Mouse (Mus musculus) forebrain, embryonic 14.5 days (tissue): ENCODE data around the gene Tmem273. TPM values are rescaled to one million over a fixed set of nuclear protein-coding genes. Genes with fewer than 3 reads are reported as not detected.

Source experiments
- ATAC-seq: fragments of 200-750 bp; cut with Nextera tagmentation; 2 replicates; pipeline ENCODE4 v1.8.0; 2017; ENCODE audit warnings: mild to moderate bottlenecking, moderate library complexity
- DNase-seq: peaks from one replicate; pipeline ENCODE4 v3.0.0-alpha.2; 2015; ENCODE audit warnings: low spot score
- H3K27ac ChIP-seq: fragments of 300-500 bp; sonication (generic); 2 replicates; pipeline ENCODE4 v1.5.1; 2014; ENCODE audit warnings: low read depth, mild to moderate bottlenecking, control low read depth, low read length, moderate library complexity
- H3K27me3 ChIP-seq: fragments of 300-500 bp; sonication (generic); replicated peaks from 2 replicates; pipeline ENCODE4 v1.6.1; 2014; ENCODE audit warnings: low read length, control low read depth, mixed read lengths; ENCODE audit not compliant: control insufficient read depth, insufficient read depth
- H3K36me3 ChIP-seq: fragments of 300-500 bp; sonication (generic); 2 replicates; pipeline ENCODE4 v1.6.1; 2014; ENCODE audit warnings: low read length, control low read depth; ENCODE audit not compliant: control insufficient read depth, insufficient read depth
- H3K4me1 ChIP-seq: fragments of 300-500 bp; sonication (generic); 2 replicates; pipeline ENCODE4 v1.6.1; 2014; ENCODE audit warnings: antibody characterized with exemption, low read length, control low read depth; ENCODE audit not compliant: control insufficient read depth, insufficient read depth
- H3K4me2 ChIP-seq: fragments of 300-500 bp; sonication (generic); 2 replicates; pipeline ENCODE4 v1.6.1; 2014; ENCODE audit warnings: mild to moderate bottlenecking, control low read depth, low read length
- H3K4me3 ChIP-seq: fragments of 300-500 bp; sonication (generic); 2 replicates; pipeline ENCODE4 v1.5.1; 2014; ENCODE audit warnings: low read depth, low read length, control low read depth
- H3K9ac ChIP-seq: fragments of 300-500 bp; sonication (generic); 2 replicates; pipeline ENCODE4 v1.6.1; 2014; ENCODE audit warnings: mild to moderate bottlenecking, low read length, control low read depth, moderate library complexity
- H3K9me3 ChIP-seq: fragments of 300-500 bp; sonication (generic); replicated peaks from 2 replicates; pipeline ENCODE4 v1.6.1; 2016; ENCODE audit warnings: low read length, control low read depth, mixed read lengths; ENCODE audit not compliant: control insufficient read depth
- WGBS: fragments of 180-500 bp; shearing (Covaris S2); extraction: QIAGEN DNeasy Blood & Tissue Kit; methylation state at CpG from one replicate; pipeline ENCODE4 v1.1.7; 2014; 5-methylcytosine and 5-hydroxymethylcytosine counted together
- polyA plus RNA-seq: library from polyadenylated mRNA; unstranded; fragments of >200 nt; fragmentation: Nextera tagmentation; extraction: Ambion mirVana; gene quantifications from 2 replicates; pipeline ENCODE4 v1.2.1, GENCODE M21; 2014

The Tmem273 gene
- polyA plus RNA-seq, 1 experiment from 2014 or later: 0.56 TPM

DNA sequence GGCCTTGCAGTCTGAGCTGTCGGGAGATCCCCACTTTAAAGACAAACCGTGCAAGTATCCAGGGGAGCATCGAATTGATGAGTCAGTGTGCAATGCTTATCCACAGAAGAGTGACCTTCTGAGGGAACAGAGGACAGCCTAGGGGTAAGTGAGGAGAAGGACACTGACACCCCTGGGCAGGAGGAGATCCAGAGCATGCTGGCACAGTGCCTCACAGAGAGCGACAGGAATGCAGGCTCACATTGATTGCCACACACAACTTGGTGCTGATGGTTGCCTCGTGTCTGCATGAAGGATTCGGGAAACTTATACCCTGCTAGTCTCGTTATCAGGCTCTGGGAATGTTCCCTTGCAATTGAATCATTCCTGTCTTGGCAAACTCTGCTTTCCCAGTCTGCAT lies 31.5 kb downstream of the Tmem273 start:
- Histone ChIP-seq H3K4me1 (no peaks in the 10 kb centered on the region; the same call in 1 of the 2 replicates), H3K27ac (no peak overlapping the region), H3K4me3 (no peak overlapping the region), H3K4me2 (no peak overlapping the region), H3K27me3 (no peaks in the 10 kb centered on the region), H3K9me3 (no peaks in the 10 kb centered on the region), H3K36me3 (no peaks in the 10 kb centered on the region), H3K9ac (no peak overlapping the region)
- DNase-seq: no peak
- WGBS: 52% methylated on average over 7 of the region's 7 CpGs
- no peak for ATAC-seq

DNA sequence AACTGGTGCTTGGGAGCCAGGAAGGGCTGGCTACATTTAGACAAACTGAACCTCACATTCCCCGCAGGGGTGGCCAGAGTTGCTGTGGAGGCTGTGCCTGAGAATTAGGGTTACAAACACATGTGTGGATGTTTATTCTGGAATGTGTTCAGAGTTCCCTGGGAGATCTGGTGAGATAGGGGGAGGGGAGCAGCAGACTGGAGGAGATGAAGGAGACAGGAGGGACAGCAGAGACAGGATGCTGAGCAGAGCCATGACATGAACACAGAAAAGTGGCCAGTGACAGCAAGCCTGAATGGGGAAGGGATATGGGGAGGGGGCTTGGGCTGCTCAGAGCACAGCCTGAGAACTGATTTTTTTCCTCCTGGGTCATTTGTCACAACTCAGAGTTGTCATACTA lies 33.5 kb downstream of the Tmem273 start:
- no peak for ATAC-seq
- no peak overlapping the region for H3K9ac ChIP-seq
- no peak for DNase-seq
- H3K4me3 ChIP-seq: no peak overlapping the region
- H3K9me3 ChIP-seq: no peaks in the 10 kb centered on the region
- H3K36me3 ChIP-seq: no peaks in the 10 kb centered on the region
- H3K4me1 ChIP-seq: no peaks in the 10 kb centered on the region; the same call in 1 of the 2 replicates
- no peaks in the 10 kb centered on the region for H3K27me3 ChIP-seq
- H3K4me2 ChIP-seq: no peak overlapping the region
- 84% methylated on average over 1 of the region's 1 CpGs for WGBS
- no peak overlapping the region for H3K27ac ChIP-seq

DNA sequence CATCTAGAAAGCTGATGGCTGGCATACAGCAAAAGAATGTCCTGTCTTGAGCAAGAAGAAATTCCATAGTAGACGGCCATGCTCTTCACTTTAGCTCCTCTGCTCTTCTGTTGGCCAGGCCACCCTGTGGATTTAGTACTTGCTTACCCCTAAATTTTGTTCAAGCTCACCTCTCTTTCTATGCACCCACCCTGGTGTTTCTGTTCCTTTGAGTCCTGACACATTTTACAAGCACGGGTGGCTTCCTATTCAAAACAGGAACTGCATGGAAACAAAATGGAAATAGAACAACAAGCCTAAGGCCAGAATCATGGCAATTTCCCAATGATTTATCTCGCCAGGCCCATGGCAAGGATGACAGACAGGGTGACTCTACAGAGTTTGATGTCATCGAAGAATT lies 37.0 kb downstream of the Tmem273 start:
- Histone ChIP-seq H3K36me3 (no peaks in the 10 kb centered on the region), H3K9ac (no peak overlapping the region), H3K4me3 (no peak overlapping the region), H3K9me3 (no peaks in the 10 kb centered on the region), H3K27ac (no peak overlapping the region), H3K27me3 (no peaks in the 10 kb centered on the region), H3K4me2 (no peak overlapping the region), H3K4me1 (no peaks in the 10 kb centered on the region; the same call in 1 of the 2 replicates)
- no peak for ATAC-seq
- no peak for DNase-seq
- WGBS: 89% methylated on average over 4 of the region's 4 CpGs

DNA sequence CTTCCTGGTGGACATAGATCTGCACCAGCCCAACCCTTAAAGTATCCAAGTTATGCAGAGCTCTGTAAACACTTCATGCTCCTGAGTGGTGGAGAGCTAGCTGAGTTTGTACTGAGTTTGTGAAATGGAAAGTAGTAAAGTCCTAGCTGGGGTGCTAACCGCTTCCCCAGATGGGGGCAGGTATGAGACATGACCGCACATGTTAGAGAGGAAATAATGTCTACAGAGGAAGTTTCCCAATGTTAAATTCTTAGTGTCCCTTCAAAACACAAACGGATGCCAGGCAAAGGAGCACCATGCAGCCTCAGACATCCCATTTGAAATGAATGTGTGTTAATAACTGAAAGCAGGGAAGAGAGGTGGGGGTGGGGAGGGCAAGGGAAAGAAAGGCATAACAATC lies 38.1 kb downstream of the Tmem273 start:
- no peak overlapping the region for H3K9ac ChIP-seq
- ATAC-seq: no peak
- no peaks in the 10 kb centered on the region for H3K36me3 ChIP-seq

DNA sequence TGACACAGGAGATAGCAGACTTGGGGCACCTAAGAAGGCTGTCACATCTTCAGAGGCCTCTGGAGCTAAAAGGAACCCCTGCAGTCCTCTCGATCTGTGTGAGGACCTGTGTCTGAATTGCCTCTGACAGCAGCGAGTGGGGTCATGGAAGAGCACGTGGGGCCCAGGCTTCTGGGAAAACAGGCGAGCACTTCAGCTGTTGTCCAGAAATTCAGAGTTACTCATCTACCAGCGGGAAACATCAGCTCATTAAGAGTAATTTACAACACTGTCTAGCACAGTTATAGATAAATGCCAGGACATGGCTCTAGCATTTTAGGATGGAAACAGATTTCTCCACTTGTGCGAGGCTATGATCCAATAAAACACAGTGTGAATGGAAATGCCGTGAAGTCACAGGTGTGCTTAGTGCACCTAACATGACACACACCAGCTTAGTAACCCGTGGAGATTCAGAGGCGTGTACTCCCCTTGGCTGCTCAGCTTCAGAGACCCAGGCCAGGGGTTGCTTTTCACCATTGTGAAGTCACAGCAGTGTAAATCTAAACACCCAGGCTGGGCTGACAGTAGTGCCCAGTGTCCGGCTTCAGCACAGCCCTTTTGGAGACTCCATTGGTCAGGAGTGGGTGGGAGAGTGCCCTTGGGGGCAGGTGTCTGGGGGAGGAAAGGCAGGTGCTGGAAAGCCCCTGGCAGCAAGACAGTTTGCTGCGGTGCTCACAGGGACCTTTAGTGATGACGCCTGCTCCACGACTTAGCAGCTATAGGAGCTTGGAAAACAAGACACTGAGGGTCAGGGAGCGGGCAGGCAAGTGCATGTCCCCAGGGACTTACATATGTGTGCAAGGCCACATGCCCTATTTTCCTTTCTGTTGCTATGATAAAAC lies 38.7 kb downstream of the Tmem273 start:
- Histone ChIP-seq H3K27me3 (no peaks in the 10 kb centered on the region), H3K9me3 (no peaks in the 10 kb centered on the region), H3K4me2 (no peak overlapping the region), H3K27ac (no peak overlapping the region), H3K4me1 (no peaks in the 10 kb centered on the region), H3K4me3 (no peak overlapping the region), H3K36me3 (no peaks in the 10 kb centered on the region), H3K9ac (no peak overlapping the region)
- WGBS: 70% methylated on average over 14 of the region's 14 CpGs
- ATAC-seq: no peak
- no peak for DNase-seq

More for the DNA sequence above, 38.1 kb downstream of the Tmem273 start:
- H3K27ac ChIP-seq: no peak overlapping the region
- H3K9me3 ChIP-seq: no peaks in the 10 kb centered on the region
- DNase-seq: no peak
- no peak overlapping the region for H3K4me3 ChIP-seq
- no peaks in the 10 kb centered on the region for H3K27me3 ChIP-seq
- no peak overlapping the region for H3K4me2 ChIP-seq
- no peaks in the 10 kb centered on the region for H3K4me1 ChIP-seq
- 87% methylated on average over 3 of the region's 3 CpGs for WGBS

DNA sequence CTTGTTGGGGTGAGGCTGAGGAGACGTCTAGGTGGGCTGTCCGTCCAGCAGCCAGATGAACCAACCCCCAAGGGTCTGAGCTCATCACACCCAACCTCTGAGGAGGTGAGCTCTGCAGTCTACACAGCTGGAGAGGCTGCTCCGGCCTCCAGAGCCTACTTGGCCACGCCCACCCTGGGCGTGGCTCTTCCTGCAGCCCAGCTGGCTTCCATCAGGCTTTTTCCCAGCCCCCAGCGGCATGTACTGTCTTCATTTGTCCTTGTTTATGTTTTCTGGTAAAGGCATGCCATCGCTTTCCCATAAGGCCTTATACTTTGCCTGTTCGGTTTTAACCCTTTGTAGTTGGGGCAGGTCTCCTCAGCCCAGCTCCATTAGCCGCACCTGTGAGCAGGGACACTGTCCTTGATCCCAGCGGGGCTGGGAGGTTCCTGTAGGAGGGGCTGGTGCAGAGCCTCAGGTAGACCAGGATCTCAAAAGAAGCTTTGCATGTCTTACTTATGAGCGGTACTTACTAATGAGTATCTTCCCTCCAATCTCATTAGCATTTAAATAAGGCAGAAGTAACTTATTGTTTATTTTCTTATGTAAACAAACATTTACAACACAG lies 39.8 kb downstream of the Tmem273 start:
- Histone ChIP-seq H3K36me3 (no peaks in the 10 kb centered on the region), H3K4me3 (no peak overlapping the region), H3K27ac (no peak overlapping the region), H3K4me1 (no peaks in the 10 kb centered on the region), H3K27me3 (no peaks in the 10 kb centered on the region), H3K4me2 (no peak overlapping the region), H3K9me3 (no peaks in the 10 kb centered on the region), H3K9ac (no peak overlapping the region)
- 8% methylated on average over 11 of the region's 11 CpGs for WGBS
- ATAC-seq: no peak
- peak; percentile 54 for DNase-seq

DNA sequence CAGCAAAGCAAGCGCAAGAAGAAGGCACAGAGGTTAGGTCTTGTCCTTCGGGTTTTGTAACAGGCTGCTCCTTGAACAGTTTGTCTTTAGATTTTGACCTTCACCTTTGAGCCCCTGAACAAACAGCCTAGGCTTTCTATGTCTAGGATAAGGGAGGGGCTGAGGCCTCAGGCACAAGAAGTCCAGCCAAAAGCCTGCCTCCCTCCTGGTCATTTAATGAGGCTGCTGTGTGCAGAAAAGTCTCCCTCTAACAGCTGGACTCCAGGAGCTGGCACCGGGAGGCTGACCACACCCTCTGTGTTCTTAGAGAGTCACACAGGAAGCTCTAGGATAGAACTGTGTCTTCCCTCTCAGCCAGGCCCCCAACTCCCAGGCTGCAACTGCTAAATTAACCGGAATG lies 41.4 kb downstream of the Tmem273 start:
- no peak overlapping the region for H3K4me3 ChIP-seq
- H3K36me3 ChIP-seq: no peaks in the 10 kb centered on the region
- 71% methylated on average over 4 of the region's 4 CpGs for WGBS
- ATAC-seq (no peak), DNase-seq (no peak)
- no peak overlapping the region for H3K9ac ChIP-seq
- H3K4me2 ChIP-seq: no peak overlapping the region
- no peak overlapping the region for H3K27ac ChIP-seq
- no peaks in the 10 kb centered on the region for H3K9me3 ChIP-seq
- H3K4me1 ChIP-seq: no peaks in the 10 kb centered on the region
- H3K27me3 ChIP-seq: no peaks in the 10 kb centered on the region

DNA sequence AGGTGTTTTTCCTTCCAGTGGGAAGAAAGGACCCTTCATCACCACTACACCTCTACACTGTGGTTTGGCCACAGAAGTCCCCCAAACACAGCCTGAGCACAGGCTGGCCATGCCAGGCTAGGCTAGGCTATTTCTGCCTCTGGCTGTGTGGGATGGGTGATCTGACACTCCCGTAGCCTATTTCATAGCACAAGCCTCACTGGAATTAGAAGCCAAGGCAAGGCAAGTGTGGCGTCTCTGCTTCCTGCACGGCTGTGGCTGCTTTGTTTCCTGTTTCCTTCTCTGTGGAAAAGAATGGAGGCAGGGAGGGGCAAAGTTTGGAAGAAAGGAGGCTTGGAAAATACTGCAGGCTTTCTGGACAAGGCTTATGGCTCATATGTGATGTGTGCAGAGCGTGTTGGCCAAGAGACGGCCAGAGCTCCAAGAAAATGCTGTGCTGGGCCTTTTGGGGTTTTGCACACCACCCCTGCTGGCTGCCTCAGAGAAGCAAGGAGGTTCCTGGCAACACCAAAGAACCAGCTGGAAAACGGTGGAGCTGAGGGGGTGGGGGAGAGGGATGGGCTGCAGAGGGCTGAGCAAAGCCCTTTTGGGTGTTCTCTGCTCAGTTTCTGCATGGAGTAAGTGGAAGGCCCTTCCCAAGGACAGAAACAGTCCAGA lies 42.4 kb downstream of the Tmem273 start:
- ATAC-seq: no peak
- no peak overlapping the region for H3K4me2 ChIP-seq
- no peak for DNase-seq
- no peaks in the 10 kb centered on the region for H3K27me3 ChIP-seq
- no peak overlapping the region for H3K27ac ChIP-seq
- no peak overlapping the region for H3K4me3 ChIP-seq
- no peaks in the 10 kb centered on the region for H3K4me1 ChIP-seq
- H3K9me3 ChIP-seq: no peaks in the 10 kb centered on the region
- no peak overlapping the region for H3K9ac ChIP-seq
- 55% methylated on average over 6 of the region's 6 CpGs for WGBS
- no peaks in the 10 kb centered on the region for H3K36me3 ChIP-seq

DNA sequence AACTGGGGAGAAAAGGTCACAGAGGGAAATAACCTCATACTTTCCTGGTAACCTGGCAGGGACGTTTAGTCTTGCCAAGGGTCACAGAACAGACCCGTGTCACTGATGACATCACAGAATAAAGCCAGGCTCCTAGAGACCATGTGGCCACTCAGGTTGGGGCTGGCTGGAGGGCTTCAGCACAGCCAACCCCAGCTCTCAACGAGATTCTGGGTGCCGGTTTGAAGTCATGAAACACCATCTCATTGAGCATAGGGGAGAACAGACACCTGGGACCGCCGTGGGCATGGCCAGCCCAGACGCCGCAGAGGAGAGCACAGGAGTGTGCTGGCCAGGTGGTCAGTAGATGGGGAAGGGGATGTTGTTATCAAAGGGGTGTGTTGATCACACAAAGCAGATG lies 48.1 kb downstream of the Tmem273 start, which contains the start of gene Fam170b:
Fam170b (plus strand) TSS at position 116 of the 400 bp plus-strand sequence.
- H3K27ac ChIP-seq: no peak within 1 kb of the TSS
- ATAC-seq: no peak
- no peak for DNase-seq
- H3K9me3 ChIP-seq: no peaks in the 10 kb centered on the region
- H3K4me3 ChIP-seq: no peak within 1 kb of the TSS
- no peaks in the 10 kb centered on the region for H3K4me1 ChIP-seq
- no peaks in the 10 kb centered on the region for H3K36me3 ChIP-seq
- no peaks in the 10 kb centered on the region for H3K27me3 ChIP-seq
- WGBS: 85% methylated on average over 8 of the region's 8 CpGs
- no peak within 1 kb of the TSS for H3K9ac ChIP-seq
- no peak within 1 kb of the TSS for H3K4me2 ChIP-seq
